In the genomic region with DNA sequence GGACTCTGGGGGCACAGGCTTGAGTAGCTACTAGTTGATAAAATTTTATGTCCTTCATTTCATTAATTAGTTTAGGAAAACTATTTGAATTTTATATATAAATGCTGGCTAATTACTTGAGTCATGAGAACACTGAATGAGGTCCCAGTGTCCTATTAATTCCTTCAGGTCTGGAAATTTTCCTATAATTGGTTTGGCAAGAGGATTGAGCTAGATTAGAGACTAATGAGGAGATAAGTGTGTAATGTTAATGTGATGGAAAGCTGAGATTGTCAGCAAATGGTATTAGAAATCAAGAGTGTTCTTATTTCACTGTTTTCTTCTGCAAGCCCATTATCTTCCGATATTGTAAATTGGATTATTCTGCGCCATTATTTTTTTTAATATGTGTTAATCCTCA, we compare ENCODE assay signal across 26 mouse cellular contexts.
DNase-seq lines count a peak whose midpoint lies in the region; ATAC-seq and TF ChIP-seq lines count a peak whose summit lies in the region.
"Had no signal": no experiment of that assay in that cellular context is flagged by ENCODE, and none has a peak within 500 bp of the region (broad histone marks: within the 10 kb centered on the region; RNA-seq: fewer than 3 reads in every experiment).

No protein-coding gene starts in this region.

- no peak for TF ChIP-seq CTCF in forebrain, postnatal 0 days (IDR thresholded peaks at IDR 0.05; ENCODE audit: low read depth)
- no peak for TF ChIP-seq CTCF in hindbrain, postnatal 0 days (IDR thresholded peaks at IDR 0.05; ENCODE audit: low read depth)

- 38% methylated on average over 2 of the region's 2 CpGs for WGBS in forebrain, embryonic 14.5 days
- 42% methylated on average over 2 of the region's 2 CpGs for WGBS in forebrain, postnatal 0 days
- WGBS in hindbrain, postnatal 0 days = 77% methylated on average over 2 of the region's 2 CpGs

- H3K9me3 ChIP-seq in forebrain, embryonic 14.5 days (replicated peaks; ENCODE audit: control insufficient read depth, low read length) = no peaks in the 10 kb centered on the region
- no peaks in the 10 kb centered on the region for H3K9me3 ChIP-seq in forebrain, postnatal 0 days (ENCODE audit: low read length)
- no peaks in the 10 kb centered on the region for H3K9me3 ChIP-seq in hindbrain, postnatal 0 days (ENCODE audit: low read length)
- H3K9me3 ChIP-seq: embryonic facial prominence, embryonic 13.5 days; embryonic facial prominence, embryonic 15.5 days; forebrain, embryonic 10.5 days; forebrain, embryonic 12.5 days; forebrain, embryonic 15.5 days had no signal

- no peak for ATAC-seq in forebrain, embryonic 14.5 days
- ATAC-seq in forebrain, postnatal 0 days = no peak
- ATAC-seq in hindbrain, postnatal 0 days = no peak
- ATAC-seq: CD4-positive, CD25-positive, alpha-beta regulatory T cell, adult 4 months; forebrain, embryonic 15.5 days had no signal

- no peaks in the 10 kb centered on the region for H3K4me1 ChIP-seq in forebrain, embryonic 14.5 days (ENCODE audit: control insufficient read depth, insufficient read depth, low read length)
- no peaks in the 10 kb centered on the region for H3K4me1 ChIP-seq in forebrain, postnatal 0 days (ENCODE audit: insufficient read depth)
- H3K4me1 ChIP-seq in hindbrain, postnatal 0 days (ENCODE audit: insufficient read depth, low read length) = no peaks in the 10 kb centered on the region
- H3K4me1 ChIP-seq: embryonic facial prominence, embryonic 15.5 days; forebrain, embryonic 15.5 days had no signal

- DNase-seq in forebrain, embryonic 14.5 days (ENCODE audit: low spot score) = peak; percentile 47
- DNase-seq in forebrain, postnatal 0 days = no peak
- DNase-seq in retina, postnatal 1 day = peak; percentile 75
- DNase-seq in retina, embryonic 14.5 days (ENCODE audit: low spot score) = no peak
- DNase-seq in retina, postnatal 7 days (ENCODE audit: low read depth, low spot score) = peak; percentile 14
- no peak for DNase-seq in hindbrain, postnatal 0 days (ENCODE audit: low spot score)
- DNase-seq: adrenal gland, adult 8-10 months; adrenal gland, postnatal 14 days; adrenal gland, postnatal 36 days; B cell, adult 2 months; cerebellum, adult 11 months; cerebellum, adult 18-20 months; cerebellum, adult 8-10 months; cerebellum, adult 9-11 months; cerebellum, postnatal 14 days; cerebellum, postnatal 36 days; embryo, embryonic 11 days had no signal

- H3K4me2 ChIP-seq in forebrain, embryonic 14.5 days (ENCODE audit: low read length) = no peak overlapping the region
- no peak overlapping the region for H3K4me2 ChIP-seq in forebrain, postnatal 0 days (ENCODE audit: low read depth)
- no peak overlapping the region for H3K4me2 ChIP-seq in hindbrain, postnatal 0 days (ENCODE audit: low read depth, low read length)
- H3K4me2 ChIP-seq: embryonic facial prominence, embryonic 13.5 days; embryonic facial prominence, embryonic 15.5 days; forebrain, embryonic 12.5 days; forebrain, embryonic 15.5 days had no signal

- no peak overlapping the region for H3K27ac ChIP-seq in forebrain, embryonic 14.5 days (ENCODE audit: low read depth, low read length)
- no peak overlapping the region for H3K27ac ChIP-seq in forebrain, postnatal 0 days (ENCODE audit: low read depth, low read length)
- H3K27ac ChIP-seq in hindbrain, postnatal 0 days = no peak overlapping the region
- H3K27ac ChIP-seq: embryonic facial prominence, embryonic 13.5 days; embryonic facial prominence, embryonic 15.5 days; forebrain, embryonic 10.5 days; forebrain, embryonic 12.5 days; forebrain, embryonic 15.5 days had no signal

- H3K4me3 ChIP-seq in forebrain, embryonic 14.5 days (ENCODE audit: low read depth, low read length) = no peak overlapping the region
- no peak overlapping the region for H3K4me3 ChIP-seq in forebrain, postnatal 0 days (ENCODE audit: low read depth, low read length)
- H3K4me3 ChIP-seq in hindbrain, postnatal 0 days (ENCODE audit: low read length) = no peak overlapping the region
- H3K4me3 ChIP-seq: embryonic facial prominence, embryonic 13.5 days; embryonic facial prominence, embryonic 15.5 days; erythroblast, embryonic 14.5 days; forebrain, embryonic 10.5 days; forebrain, embryonic 12.5 days; forebrain, embryonic 15.5 days had no signal

- no peak overlapping the region for H3K9ac ChIP-seq in forebrain, embryonic 14.5 days (ENCODE audit: low read length)
- H3K9ac ChIP-seq in forebrain, postnatal 0 days = no peak overlapping the region
- H3K9ac ChIP-seq in hindbrain, postnatal 0 days (replicated peaks; ENCODE audit: low read length) = no peak overlapping the region
- H3K9ac ChIP-seq: embryonic facial prominence, embryonic 13.5 days; embryonic facial prominence, embryonic 15.5 days; forebrain, embryonic 12.5 days; forebrain, embryonic 15.5 days had no signal

- H3K36me3 ChIP-seq in forebrain, embryonic 14.5 days (ENCODE audit: control insufficient read depth, insufficient read depth, low read length) = no peaks in the 10 kb centered on the region
- H3K36me3 ChIP-seq in forebrain, postnatal 0 days (ENCODE audit: insufficient read depth) = no peaks in the 10 kb centered on the region
- H3K36me3 ChIP-seq in hindbrain, postnatal 0 days (ENCODE audit: insufficient read depth, low read length) = no peaks in the 10 kb centered on the region
- H3K36me3 ChIP-seq: embryonic facial prominence, embryonic 13.5 days; embryonic facial prominence, embryonic 15.5 days; forebrain, embryonic 10.5 days; forebrain, embryonic 12.5 days; forebrain, embryonic 15.5 days; G1E had no signal

- H3K27me3 ChIP-seq in forebrain, embryonic 14.5 days (replicated peaks; ENCODE audit: control insufficient read depth, insufficient read depth, low read length) = no peaks in the 10 kb centered on the region; the same call in 1 of the 2 replicates
- no peaks in the 10 kb centered on the region for H3K27me3 ChIP-seq in forebrain, postnatal 0 days (ENCODE audit: insufficient read depth, low read length)
- H3K27me3 ChIP-seq in hindbrain, postnatal 0 days (ENCODE audit: insufficient read depth, low read length) = no peaks in the 10 kb centered on the region
- H3K27me3 ChIP-seq: CH12.LX; embryonic facial prominence, embryonic 13.5 days; embryonic facial prominence, embryonic 15.5 days; forebrain, embryonic 15.5 days had no signal

Comparison
In these comparisons a context has a peak if more than half of its experiments do, and no peak if none do; other contexts are left out.
1. DNase-seq: peak in forebrain, embryonic 14.5 days (single experiment), retina, postnatal 1 day (single experiment) and retina, postnatal 7 days (single experiment); none in forebrain, postnatal 0 days (single experiment), retina, embryonic 14.5 days (single experiment) and hindbrain, postnatal 0 days (single experiment).